Mouse (Mus musculus): ENCODE measurements around the gene Epha2.

Epha2 gene

GRCm38 (mm10) chr4:141329968-141330367 is 28.9 kb downstream of the Epha2 start:
- no peak for DNase-seq (ENCODE audit: low spot score)

DNA sequence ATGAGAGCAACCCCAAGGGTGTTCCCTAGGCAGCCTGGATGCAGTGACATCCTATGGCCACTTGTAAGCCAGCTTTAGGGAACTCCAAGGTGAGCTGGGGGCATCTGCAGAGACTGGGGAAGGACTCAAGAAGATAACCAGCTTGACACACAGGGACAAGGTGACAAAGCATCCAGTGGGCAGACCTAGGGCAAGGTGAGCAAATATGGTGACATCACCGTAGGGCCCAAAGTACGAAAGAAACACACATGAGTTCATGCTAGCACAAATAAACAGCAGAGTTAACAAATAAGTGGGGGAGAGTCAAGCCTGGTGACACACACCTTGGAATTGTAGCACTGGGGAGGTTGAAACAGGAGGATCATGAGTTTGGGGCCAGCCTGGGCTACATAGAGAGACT is 30.4 kb downstream of the Epha2 start:
- no peak for DNase-seq (ENCODE audit: low spot score)

- no peak for DNase-seq (ENCODE audit: low spot score)
These were observed 31.2 kb downstream of the Epha2 start for GRCm38 (mm10) chr4:141332258-141332657.

DNA sequence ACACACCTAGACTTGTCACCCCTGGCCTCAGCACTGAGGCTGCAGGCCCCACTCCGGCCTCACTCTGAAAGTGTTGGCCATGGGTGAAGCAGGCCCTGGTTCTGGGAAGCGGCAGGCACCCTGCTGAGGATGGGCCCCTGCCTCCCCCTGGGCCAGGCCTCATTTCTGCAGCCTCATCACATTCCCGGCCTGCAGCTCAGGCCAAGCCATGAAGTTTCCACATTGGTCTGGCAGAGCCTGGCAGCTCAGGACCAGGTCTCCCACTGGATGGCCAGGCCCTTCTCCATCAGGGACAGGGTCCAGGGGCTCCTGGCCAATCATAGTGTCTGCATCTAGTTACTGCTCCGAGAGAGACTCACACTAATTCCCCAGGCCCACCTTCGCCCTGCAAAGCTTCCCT is 33.7 kb downstream of the Epha2 start:
- no peak for DNase-seq (ENCODE audit: low spot score)

- DNase-seq (ENCODE audit: low spot score) = no peak
These were observed 34.3 kb downstream of the Epha2 start for GRCm38 (mm10) chr4:141335263-141335796.

DNA sequence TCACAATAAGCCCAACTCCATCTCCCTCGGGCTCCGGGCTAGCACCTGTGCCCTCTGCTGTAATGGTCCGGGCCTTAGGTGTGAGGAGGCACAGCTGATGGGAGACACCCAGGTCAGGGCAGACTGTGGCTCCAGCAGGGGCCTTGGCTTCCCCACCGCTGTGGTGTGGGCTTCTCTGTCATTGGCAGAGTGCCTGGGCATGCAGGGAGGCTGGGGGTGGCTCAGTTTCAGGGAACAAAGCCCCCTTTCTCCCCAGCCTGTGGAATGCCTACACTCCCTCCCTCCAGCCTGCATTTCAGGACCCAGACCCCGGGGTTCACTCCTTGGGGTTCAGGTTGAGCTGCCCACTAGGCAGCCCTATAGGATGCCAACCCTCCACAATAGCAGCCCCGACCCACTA is 35.2 kb downstream of the Epha2 start:
- DNase-seq (ENCODE audit: low spot score) = no peak

DNA sequence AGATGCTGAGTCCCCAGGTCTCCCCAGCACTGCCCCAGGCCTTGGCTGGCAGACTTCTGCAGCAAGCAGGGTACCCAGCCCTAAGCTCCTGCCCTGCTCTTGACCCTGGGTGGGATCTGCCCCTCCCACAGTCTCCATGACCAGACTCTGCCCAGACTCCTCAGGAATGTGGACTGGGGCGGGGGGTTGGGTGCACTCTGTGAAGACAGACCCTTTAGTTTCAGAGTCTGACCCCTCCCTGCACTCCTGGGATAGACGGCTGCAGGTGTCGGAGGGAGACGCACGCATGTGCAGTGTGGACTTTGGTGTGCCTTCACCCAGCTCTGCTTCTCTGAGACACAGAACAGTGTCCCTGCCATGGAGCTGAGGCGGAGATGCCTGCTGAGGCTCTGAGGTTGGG is 36.9 kb downstream of the Epha2 start:
- DNase-seq (ENCODE audit: low spot score) = no peak

DNA sequence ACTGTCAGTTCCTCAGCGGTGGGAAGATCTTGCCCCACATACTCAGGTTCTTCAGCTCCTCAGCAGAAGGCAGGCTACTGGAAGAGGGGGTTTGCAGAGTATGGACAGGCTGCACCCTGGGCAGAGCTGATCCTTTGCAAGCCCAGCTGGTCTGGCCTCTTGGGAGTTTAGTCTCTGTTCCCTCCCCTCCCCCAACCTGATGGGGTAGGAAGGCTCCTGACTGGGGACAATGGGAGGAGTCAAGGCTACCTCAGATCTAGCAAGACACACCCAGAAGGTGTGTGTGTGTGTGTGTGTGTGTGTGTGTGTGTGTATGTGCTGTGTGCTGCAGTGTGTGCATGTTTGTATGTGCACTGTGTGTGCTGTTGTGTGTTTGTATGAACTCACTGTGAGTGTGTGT is 37.8 kb downstream of the Epha2 start:
- DNase-seq (ENCODE audit: low spot score) = no peak

DNA sequence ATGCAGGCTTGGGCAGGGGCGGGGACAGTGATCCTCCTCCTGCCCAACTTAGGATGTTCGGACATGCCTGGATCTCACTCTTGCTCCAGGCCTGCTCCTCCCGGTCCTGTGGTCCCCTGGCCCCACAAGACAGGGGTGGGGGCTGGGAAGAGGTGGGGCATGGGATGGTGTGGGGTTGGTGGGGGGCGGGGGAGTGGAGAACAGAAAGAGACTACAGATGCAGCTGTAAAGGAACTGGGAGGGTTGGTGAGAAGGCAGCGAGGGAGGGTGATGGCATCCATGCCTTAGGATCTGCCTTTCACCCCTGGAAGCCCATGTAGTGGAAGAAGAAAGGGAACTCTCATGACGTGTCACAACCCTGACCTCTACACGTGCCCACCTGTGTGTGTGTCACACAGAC is 40.4 kb downstream of the Epha2 start:
- DNase-seq (ENCODE audit: low spot score) = no peak

DNA sequence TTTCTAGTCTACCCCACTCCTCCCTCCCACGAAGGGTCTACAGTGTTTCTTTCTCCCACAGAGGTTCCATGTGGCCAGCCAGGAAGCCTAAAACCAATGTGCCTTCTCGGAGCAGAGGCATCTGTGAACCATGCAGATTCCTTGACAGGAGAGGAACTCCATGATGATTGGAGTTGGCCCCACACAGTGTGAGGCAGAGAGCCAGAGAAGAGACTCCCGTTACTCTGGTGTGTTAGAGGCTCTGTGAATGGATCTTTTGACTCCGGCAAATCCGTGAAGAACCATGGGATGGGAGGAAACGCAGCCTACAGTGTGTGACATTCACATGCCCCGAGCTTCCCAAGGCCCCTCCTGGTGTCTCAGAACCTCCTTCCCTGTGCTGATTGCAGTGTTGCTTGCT is 42.5 kb downstream of the Epha2 start:
- no peak for DNase-seq (ENCODE audit: low spot score)

DNA sequence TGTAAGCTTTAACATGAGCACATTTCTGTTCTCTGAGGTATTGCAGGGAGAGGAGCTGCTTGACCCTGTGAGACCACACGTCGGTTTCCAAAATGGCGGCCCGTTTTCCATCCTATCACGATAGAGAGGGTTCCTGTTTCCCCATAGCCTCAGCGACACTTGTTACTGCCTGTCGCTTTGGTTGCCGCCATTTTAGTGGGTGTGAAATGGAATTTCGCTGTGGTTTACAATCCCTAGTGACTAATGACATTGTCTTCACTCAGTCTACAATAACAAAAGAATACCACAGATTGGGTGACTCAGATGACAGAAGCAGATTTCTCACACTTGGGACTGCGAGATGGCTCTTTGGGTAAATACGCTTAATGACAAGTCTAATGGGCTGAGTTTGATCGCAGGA is 44.2 kb downstream of the Epha2 start:
- DNase-seq (ENCODE audit: low spot score) = no peak

DNA sequence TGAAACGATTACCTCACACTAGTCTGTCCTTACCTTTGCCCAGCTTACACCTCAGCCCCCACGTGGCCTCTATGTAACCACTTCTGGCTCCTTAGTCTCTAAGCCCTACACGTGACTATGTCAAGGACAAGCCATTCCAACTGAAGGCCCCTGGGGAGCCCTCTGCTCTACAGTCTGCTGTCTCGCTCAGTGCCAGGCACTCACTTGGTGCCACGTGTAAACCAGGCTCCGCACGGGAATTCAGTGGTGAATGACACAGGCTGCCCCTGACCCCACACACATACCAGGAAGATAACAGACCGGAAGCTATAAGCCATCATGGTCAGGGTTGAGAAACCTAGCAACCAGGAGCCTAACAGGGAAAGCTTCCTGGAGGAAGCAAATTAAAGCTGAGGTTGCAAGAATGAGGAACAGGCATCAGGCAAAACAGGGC is 46.3 kb downstream of the Epha2 start:
- DNase-seq (ENCODE audit: low spot score) = no peak

- no peak for DNase-seq (ENCODE audit: low spot score)
These were observed 47.6 kb downstream of the Epha2 start for GRCm38 (mm10) chr4:141348616-141349015.

GRCm38 (mm10) chr4:141350015-141350414 is 49.0 kb downstream of the Epha2 start:
- DNase-seq (ENCODE audit: low spot score) = no peak

DNA sequence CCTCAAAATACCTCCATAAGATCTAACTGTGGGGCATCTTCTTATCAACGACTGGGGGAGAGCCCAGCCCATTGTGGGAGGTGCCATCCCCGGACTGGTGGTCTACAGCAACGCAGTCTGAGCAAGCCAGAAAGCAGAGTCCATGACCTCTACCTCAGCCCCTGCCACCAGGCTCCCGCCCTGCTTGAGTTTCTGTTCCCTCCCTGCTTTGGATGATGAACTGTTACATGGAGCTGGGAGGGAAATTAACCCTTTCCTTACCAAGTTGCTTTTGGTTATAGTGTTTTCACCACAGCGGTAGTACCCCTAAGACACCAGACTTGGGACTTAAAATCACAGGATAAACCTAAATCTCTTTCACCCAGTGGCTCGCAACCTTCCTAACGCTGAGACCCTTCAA is 50.9 kb downstream of the Epha2 start:
- no peak for DNase-seq (ENCODE audit: low spot score)

- DNase-seq (ENCODE audit: low spot score) = no peak
These were observed 51.9 kb downstream of the Epha2 start for GRCm38 (mm10) chr4:141352986-141353385.

- DNase-seq (ENCODE audit: low spot score) = no peak
These were observed 52.8 kb downstream of the Epha2 start for GRCm38 (mm10) chr4:141353868-141354267.

- DNase-seq (ENCODE audit: low spot score) = no peak
These were observed 56.8 kb downstream of the Epha2 start for GRCm38 (mm10) chr4:141357811-141358210.

DNA sequence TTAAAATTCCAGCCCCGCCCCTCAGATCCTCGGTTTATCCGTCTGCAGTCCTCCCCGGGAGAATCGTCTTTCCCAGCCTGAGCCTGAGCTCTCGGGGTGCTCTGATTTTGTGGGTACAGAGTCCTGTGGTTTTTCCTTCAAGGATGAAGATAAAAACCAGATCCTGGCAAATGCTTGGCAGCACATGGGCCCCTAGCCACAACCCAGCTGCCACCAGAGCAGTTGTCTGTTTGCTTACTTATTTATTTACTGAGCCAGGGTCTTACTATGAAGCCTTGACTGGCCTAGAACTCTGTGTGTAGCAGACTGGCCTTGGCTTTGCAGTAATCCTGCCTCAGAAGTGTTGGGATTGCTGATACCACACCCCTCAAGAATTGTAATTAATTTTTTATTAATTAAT is 58.2 kb downstream of the Epha2 start:
- DNase-seq (ENCODE audit: low spot score) = no peak

- DNase-seq (ENCODE audit: low spot score) = no peak
These were observed 59.8 kb downstream of the Epha2 start for GRCm38 (mm10) chr4:141360846-141361245.

DNA sequence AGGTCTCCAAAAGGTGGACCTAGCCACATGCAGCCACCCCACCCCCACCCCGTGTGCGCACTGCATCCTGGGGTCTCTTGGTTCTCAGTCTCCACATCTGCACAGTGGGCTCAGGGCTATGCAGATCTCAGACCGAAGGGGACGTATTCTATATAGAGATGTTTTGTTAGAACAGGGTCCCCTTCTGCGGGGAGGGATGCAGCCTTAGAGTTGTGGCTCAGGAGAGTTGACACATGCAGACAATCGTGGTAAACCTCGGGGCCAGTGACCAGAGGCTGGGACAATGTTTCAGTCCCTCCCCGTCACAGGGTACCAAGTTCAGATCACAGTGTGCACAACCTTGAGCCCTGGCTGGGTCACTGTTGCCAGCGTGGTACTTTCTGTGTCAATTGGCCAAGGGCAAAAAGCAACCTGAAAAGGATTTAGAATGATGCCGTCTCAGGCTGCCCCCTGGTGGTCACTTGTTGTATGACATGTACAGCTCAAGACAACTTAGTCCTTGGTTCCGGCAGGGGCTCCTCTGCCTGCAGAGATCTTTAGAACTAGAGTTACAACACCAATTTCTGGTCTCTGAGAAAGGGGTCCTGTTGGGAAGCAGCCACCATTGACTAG is 62.0 kb downstream of the Epha2 start:
- DNase-seq (ENCODE audit: low spot score) = peak; percentile 77

DNA sequence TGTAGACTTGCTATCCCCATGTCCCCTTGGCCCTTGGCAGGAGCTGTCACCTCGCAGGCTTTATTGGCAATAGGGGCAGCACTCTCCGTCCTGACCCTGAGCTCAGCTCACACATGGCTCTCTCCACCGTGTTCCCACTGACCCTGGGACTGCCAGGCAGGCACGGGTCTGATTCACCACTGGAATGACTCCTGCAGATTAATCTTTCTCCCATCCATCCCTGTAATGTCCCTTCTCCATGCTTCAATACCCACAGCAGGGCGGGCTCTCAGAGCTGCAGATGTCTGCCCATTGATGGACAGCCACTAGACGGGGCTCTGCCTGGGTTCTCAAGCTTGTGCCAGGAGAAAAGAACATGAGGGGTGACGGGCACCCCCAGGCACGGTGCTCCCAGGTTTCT is 64.1 kb downstream of the Epha2 start:
- DNase-seq (ENCODE audit: low spot score) = no peak

DNA sequence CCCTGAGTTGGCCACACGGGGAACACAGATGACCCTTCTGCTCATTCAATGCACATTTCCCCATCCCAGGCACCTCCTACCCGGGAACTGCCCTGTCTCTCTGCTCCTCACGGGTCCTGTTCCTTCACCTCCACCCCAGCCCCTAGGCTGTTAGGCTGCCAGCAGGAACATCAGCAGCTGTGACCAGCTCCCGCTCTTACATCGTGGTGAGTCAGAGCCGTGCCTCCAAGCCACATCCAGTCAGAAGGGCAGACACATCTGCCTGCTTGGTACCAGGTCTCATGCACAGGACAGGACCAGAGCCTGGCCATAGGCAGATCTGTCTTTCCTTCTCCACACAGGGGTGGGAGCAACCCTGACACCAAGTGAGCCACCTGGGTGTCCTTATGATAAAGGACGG is 64.8 kb downstream of the Epha2 start:
- no peak for DNase-seq (ENCODE audit: low spot score)

DNA sequence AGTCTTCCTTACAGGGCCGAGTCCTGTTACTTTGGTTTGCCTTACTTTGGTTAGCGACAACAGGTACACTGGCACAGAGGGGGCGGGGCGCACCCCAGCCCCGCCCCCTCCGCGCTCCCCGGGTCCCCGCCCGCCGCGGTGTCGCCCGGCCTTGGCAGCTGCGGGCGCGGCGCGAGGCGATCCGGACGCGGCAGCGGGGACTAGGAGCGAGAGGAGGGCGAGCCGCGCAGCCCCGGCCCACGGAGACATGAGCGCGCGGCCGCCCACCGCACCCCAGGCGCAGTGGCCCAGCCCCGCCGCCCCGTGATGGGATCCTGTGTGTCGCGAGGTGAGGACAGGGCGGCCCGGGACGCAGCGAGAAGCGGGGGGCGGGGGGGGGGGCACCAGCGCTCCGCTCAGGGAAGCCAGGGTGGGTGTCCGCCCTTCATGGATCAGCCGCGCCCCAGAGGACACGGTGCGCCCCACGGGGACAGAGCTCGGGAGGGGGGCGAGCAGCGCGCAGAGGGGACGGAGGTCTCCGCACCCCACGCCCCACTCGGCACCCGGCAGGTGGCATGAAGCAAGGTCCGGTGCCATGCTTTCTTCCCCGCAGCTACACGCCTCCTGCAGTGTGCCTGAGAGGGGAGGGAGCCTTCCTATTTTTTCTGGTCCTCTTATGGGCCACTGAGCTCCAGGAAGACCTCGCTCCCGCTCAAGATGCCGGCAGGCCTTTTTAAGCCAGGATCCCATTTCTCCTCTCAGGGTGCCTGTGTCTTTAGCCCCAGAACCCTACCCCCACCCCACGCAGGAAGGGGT is 67.2 kb downstream of the Epha2 start, which contains the start of gene Fam131c:
Gene Fam131c (plus strand): TSS at position 224 of the 795 bp plus-strand sequence.
- DNase-seq (ENCODE audit: low spot score) = no peak

All from ovary, postnatal 10 days (tissue).